Mouse (Mus musculus) heart, postnatal 10 days (tissue): Measurements from ENCODE around the gene Hspa12a. TPM values are rescaled to one million over a fixed set of nuclear protein-coding genes. Genes with fewer than 3 reads are reported as not detected.

ENCODE experiments used
- DNase-seq, 2 experiments: peaks; one replicate each; pipeline ENCODE4 v3.0.0; 2021
- intact Hi-C: fragments of 180-260 bp; cut with DNase I; formaldehyde crosslinking; loops from one replicate; pipeline ENCODE4 v1.15.1; 2025
- total RNA-seq, 2 experiments: library from RNA; stranded (reverse); gene quantifications; 2 replicates each; pipeline ENCODE4 v1.2.3; 2021

The Hspa12a gene
- total RNA-seq = 10 to 100 TPM; 26.2 to 29.8 TPM

GRCm38 (mm10) chr19:58942841-58943828 lies at the start of gene Hspa12a, which contains the start of gene Eno4:
TSS of gene Hspa12a (minus strand) at chr19:58943654.
TSS of gene Eno4 (plus strand) at chr19:58943425.
- DNase-seq = peak; percentile 97 to 98
- intact Hi-C loops = no loop called here

GRCm38 (mm10) chr19:58981571-58981970 lies 38.1 kb upstream of the Hspa12a start:
- DNase-seq = no peak

GRCm38 (mm10) chr19:58980056-58980440 lies 36.6 kb upstream of the Hspa12a start:
- intact Hi-C loops = no loop called here

More at GRCm38 (mm10) chr19:58981571-58981970, 38.1 kb upstream of the Hspa12a start:
- intact Hi-C loops = no loop called here

GRCm38 (mm10) chr19:58979436-58980055 lies 36.1 kb upstream of the Hspa12a start:
- peak; percentile 50 to 59 for DNase-seq
- intact Hi-C loops = no loop called here

More at GRCm38 (mm10) chr19:58980056-58980440, 36.6 kb upstream of the Hspa12a start:
- no peak for DNase-seq

- intact Hi-C loops = no loop called here
- peak; percentile 2 to 18 for DNase-seq
These were observed 35.1 kb upstream of the Hspa12a start for GRCm38 (mm10) chr19:58978401-58979171.

- intact Hi-C loops = no loop called here
- no peak for DNase-seq
These were observed 31.9 kb upstream of the Hspa12a start for GRCm38 (mm10) chr19:58975216-58975863.

- no peak for DNase-seq
- intact Hi-C loops = no loop called here
These were observed 30.7 kb upstream of the Hspa12a start for GRCm38 (mm10) chr19:58974126-58974525.

GRCm38 (mm10) chr19:58970826-58971225 lies 27.4 kb upstream of the Hspa12a start:
- intact Hi-C loops = no loop called here
- DNase-seq = no peak

GRCm38 (mm10) chr19:58968731-58969506 lies 25.5 kb upstream of the Hspa12a start:
- intact Hi-C loops = no loop called here
- no peak for DNase-seq

- DNase-seq = no peak
- intact Hi-C loops = no loop called here
These were observed 19.6 kb upstream of the Hspa12a start for GRCm38 (mm10) chr19:58963011-58963410.

- intact Hi-C loops = no loop called here
These were observed 11.3 kb upstream of the Hspa12a start for GRCm38 (mm10) chr19:58954779-58955178.

GRCm38 (mm10) chr19:58952236-58952635 lies 8.8 kb upstream of the Hspa12a start:
- no peak for DNase-seq
- intact Hi-C loops = no loop called here

More at GRCm38 (mm10) chr19:58954779-58955178, 11.3 kb upstream of the Hspa12a start:
- DNase-seq = no peak

- DNase-seq = no peak
- intact Hi-C loops = no loop called here
These were observed 8.1 kb upstream of the Hspa12a start for GRCm38 (mm10) chr19:58951521-58951920.

- intact Hi-C loops = no loop called here
- no peak for DNase-seq
These were observed 2.5 kb upstream of the Hspa12a start for GRCm38 (mm10) chr19:58945959-58946358.

GRCm38 (mm10) chr19:58933062-58933461 lies 10.4 kb downstream of the Hspa12a start:
- intact Hi-C loops = no loop called here

GRCm38 (mm10) chr19:58931081-58931800 lies 12.2 kb downstream of the Hspa12a start:
- no peak for DNase-seq
- intact Hi-C loops = no loop called here

More at GRCm38 (mm10) chr19:58933062-58933461, 10.4 kb downstream of the Hspa12a start:
- no peak for DNase-seq

GRCm38 (mm10) chr19:58919148-58919547 lies 24.3 kb downstream of the Hspa12a start:
- intact Hi-C loops = loop anchor here (10.0 kb wide), 1 partner anchor 166 kb away; no protein-coding TSS in a partner anchor
- no peak for DNase-seq

- intact Hi-C loops = loop anchor here (10.0 kb wide), 1 partner anchor 166 kb away; no protein-coding TSS in a partner anchor
- DNase-seq = peak in 1 of 2 experiments; percentile 24
These were observed 24.9 kb downstream of the Hspa12a start for GRCm38 (mm10) chr19:58918597-58918996.
